Mouse (Mus musculus): ENCODE measurements around the gene Cers6. TPM values are rescaled to one million over a fixed set of nuclear protein-coding genes. Genes with fewer than 3 reads are reported as not detected.

Cers6 gene
- total and polyA plus RNA-seq, 2 experiments, result 3.9 to 16.0 TPM

DNA sequence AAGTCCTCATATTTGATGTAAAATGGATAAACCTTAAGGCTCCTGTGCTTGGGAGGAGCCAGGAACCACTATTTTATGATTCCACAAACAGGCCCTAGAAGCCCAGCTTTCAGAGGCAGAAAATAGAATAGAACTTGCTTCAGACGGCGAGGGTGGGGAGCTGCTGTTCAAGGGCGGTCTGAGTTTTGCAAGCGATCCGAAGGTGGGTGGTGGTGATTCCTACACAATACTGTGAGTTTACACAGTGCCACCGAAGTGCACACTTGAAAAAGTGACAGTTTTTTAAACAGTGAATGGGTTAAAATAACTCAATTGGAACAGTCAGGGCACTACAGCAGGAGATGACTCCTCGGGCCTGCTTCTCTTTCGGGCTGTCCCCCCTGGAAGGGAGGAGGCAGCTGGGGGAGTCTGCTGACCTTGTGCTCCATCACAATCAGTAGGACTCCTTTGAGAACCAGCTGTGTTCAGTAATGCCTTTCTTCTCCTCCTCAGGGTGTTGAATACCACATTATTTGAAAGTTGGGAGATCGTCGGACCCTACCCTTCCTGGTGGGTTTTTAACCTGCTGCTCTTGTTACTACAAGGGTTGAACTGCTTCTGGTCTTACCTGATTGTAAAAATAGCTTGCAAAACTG, 243.4 kb downstream of the Cers6 start:
- no peak overlapping the region for H3K4me3 ChIP-seq (ENCODE audit: insufficient read depth, low read depth, low read length)
- H3K79me2 ChIP-seq (ENCODE audit: control insufficient read depth, insufficient read depth, low read length), result no peaks in the 10 kb centered on the region
- H3K4me1 ChIP-seq (ENCODE audit: control insufficient read depth, insufficient read depth, low read length), result no peaks in the 10 kb centered on the region
- WGBS, result 84% methylated on average over 10 of the region's 10 CpGs
- no peaks in the 10 kb centered on the region; the same call in 1 of the 2 replicates for H3K36me3 ChIP-seq (ENCODE audit: control insufficient read depth, insufficient read depth, low read length)
- TF ChIP-seq CTCF (IDR thresholded peaks at IDR 0.05; ENCODE audit: low read depth, low read length) (no peak), POLR2A (IDR thresholded peaks at IDR 0.05; ENCODE audit: extremely low read depth, insufficient read depth, low read length) (no peak)
- no peak overlapping the region for H3K27ac ChIP-seq (replicated peaks; ENCODE audit: insufficient read depth, low read depth, low read length)
- DNase-seq (ENCODE audit: extremely low read depth, low read depth, low spot score), result no peak
- H3K27me3 ChIP-seq (ENCODE audit: control insufficient read depth, insufficient read depth, low read length), result no peaks in the 10 kb centered on the region
- no peak overlapping the region for H3K9ac ChIP-seq (ENCODE audit: low read depth, low read length)

- no peak for DNase-seq (ENCODE audit: extremely low read depth, low read depth, low spot score)
- Histone ChIP-seq H3K9ac (ENCODE audit: low read depth, low read length) (no peak overlapping the region), H3K4me1 (ENCODE audit: control insufficient read depth, insufficient read depth, low read length) (no peaks in the 10 kb centered on the region), H3K36me3 (ENCODE audit: control insufficient read depth, insufficient read depth, low read length) (peaks cover 3% of the 10 kb centered on the region; the same call in 1 of the 2 replicates), H3K27ac (replicated peaks; ENCODE audit: insufficient read depth, low read depth, low read length) (no peak overlapping the region), H3K79me2 (ENCODE audit: control insufficient read depth, insufficient read depth, low read length) (no peaks in the 10 kb centered on the region), H3K4me3 (ENCODE audit: insufficient read depth, low read depth, low read length) (no peak overlapping the region), H3K27me3 (ENCODE audit: control insufficient read depth, insufficient read depth, low read length) (no peaks in the 10 kb centered on the region)
- 76% methylated on average over 5 of the region's 5 CpGs for WGBS
- TF ChIP-seq POLR2A (IDR thresholded peaks at IDR 0.05; ENCODE audit: extremely low read depth, insufficient read depth, low read length), result no peak
- no peak for TF ChIP-seq CTCF (IDR thresholded peaks at IDR 0.05; ENCODE audit: low read depth, low read length)
Measured at GRCm38 (mm10) chr2:69109246-69109645, 248.0 kb downstream of the Cers6 start.

- Histone ChIP-seq H3K27me3 (ENCODE audit: control insufficient read depth, insufficient read depth, low read length) (no peaks in the 10 kb centered on the region), H3K9ac (ENCODE audit: low read depth, low read length) (no peak overlapping the region), H3K36me3 (ENCODE audit: control insufficient read depth, insufficient read depth, low read length) (peaks cover 3% of the 10 kb centered on the region; the same call in 1 of the 2 replicates), H3K4me3 (ENCODE audit: insufficient read depth, low read depth, low read length) (no peak overlapping the region), H3K79me2 (ENCODE audit: control insufficient read depth, insufficient read depth, low read length) (no peaks in the 10 kb centered on the region), H3K27ac (replicated peaks; ENCODE audit: insufficient read depth, low read depth, low read length) (no peak overlapping the region), H3K4me1 (ENCODE audit: control insufficient read depth, insufficient read depth, low read length) (no peaks in the 10 kb centered on the region)
- TF ChIP-seq CTCF (IDR thresholded peaks at IDR 0.05; ENCODE audit: low read depth, low read length), result no peak
- TF ChIP-seq POLR2A (IDR thresholded peaks at IDR 0.05; ENCODE audit: extremely low read depth, insufficient read depth, low read length), result no peak
- no peak for DNase-seq (ENCODE audit: extremely low read depth, low read depth, low spot score)
- WGBS, result 86% methylated on average over 7 of the region's 7 CpGs
Measured at GRCm38 (mm10) chr2:69109710-69110109, 248.5 kb downstream of the Cers6 start.

DNA sequence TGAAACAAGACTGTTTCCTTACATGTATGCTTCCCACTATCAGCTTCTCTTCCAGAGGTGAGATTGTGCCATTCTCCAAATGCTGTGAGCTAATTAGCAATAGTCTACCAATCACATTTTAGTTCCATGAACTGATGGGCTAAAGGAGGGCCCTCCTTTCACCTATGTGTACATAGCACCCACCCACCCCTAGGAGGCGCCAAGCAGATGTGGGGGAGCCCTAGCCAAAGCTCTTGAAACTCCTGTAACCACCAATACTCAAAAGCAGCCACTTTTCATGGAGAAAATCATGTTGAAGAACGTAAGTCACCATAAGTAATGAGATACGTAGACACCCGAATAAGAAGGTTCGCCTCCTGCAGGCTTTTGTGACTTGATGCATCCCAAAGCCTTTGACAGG, 251.4 kb downstream of the Cers6 start:
- Histone ChIP-seq H3K79me2 (ENCODE audit: control insufficient read depth, insufficient read depth, low read length) (no peaks in the 10 kb centered on the region), H3K27ac (replicated peaks; ENCODE audit: insufficient read depth, low read depth, low read length) (no peak overlapping the region), H3K4me3 (ENCODE audit: insufficient read depth, low read depth, low read length) (no peak overlapping the region), H3K4me1 (ENCODE audit: control insufficient read depth, insufficient read depth, low read length) (peaks cover 2% of the 10 kb centered on the region; the same call in 1 of the 2 replicates), H3K27me3 (ENCODE audit: control insufficient read depth, insufficient read depth, low read length) (no peaks in the 10 kb centered on the region), H3K36me3 (ENCODE audit: control insufficient read depth, insufficient read depth, low read length) (peaks cover 3% of the 10 kb centered on the region; the same call in 1 of the 2 replicates), H3K9ac (ENCODE audit: low read depth, low read length) (no peak overlapping the region)
- 96% methylated on average over 5 of the region's 5 CpGs for WGBS
- no peak for DNase-seq (ENCODE audit: extremely low read depth, low read depth, low spot score)
- TF ChIP-seq POLR2A (IDR thresholded peaks at IDR 0.05; ENCODE audit: extremely low read depth, insufficient read depth, low read length), result no peak
- peak; percentile 60 for TF ChIP-seq CTCF (IDR thresholded peaks at IDR 0.05; ENCODE audit: low read depth, low read length)

DNA sequence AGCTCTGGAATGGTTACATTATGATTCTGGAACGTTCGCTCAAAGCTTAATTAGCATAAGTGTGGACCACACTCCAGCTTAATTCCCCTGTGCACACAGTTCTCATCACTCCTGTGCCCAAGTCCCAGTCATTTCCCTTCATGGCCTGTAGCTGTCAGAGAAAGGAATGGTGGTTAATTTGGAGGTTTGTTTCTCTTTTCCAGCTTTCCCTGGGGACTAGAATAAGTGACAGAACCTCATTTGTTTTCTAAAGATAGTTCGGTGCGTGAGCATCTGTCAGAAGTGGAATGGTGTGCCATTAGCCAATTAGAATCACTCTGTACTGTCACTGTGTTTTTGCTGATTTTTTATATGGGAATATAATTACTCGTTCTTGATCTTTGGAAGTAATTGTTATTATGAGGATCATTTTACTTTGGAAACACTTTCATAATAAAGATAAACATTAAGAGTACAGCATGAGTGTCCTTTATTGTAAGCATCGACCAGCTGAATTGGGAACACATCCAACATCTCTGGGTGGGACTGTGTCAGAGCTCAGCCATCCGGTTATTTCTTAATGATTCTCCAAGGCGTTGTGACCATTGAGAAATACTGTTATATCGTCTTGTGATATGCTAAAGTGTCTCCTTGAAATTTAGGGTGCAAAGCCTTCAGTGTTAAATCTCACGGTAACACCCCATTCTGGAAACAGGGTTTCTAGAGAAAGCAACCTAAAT, 252.7 kb downstream of the Cers6 start:
- no peak for TF ChIP-seq CTCF (IDR thresholded peaks at IDR 0.05; ENCODE audit: low read depth, low read length)
- no peak for TF ChIP-seq POLR2A (IDR thresholded peaks at IDR 0.05; ENCODE audit: extremely low read depth, insufficient read depth, low read length)
- 81% methylated on average over 10 of the region's 10 CpGs for WGBS
- no peak for DNase-seq (ENCODE audit: extremely low read depth, low read depth, low spot score)
- no peaks in the 10 kb centered on the region for H3K27me3 ChIP-seq (ENCODE audit: control insufficient read depth, insufficient read depth, low read length)
- H3K27ac ChIP-seq (replicated peaks; ENCODE audit: insufficient read depth, low read depth, low read length), result no peak overlapping the region
- H3K4me1 ChIP-seq (ENCODE audit: control insufficient read depth, insufficient read depth, low read length), result peaks cover 2% of the 10 kb centered on the region; the same call in 1 of the 2 replicates
- H3K9ac ChIP-seq (ENCODE audit: low read depth, low read length), result no peak overlapping the region
- peaks cover 3% of the 10 kb centered on the region; the same call in 1 of the 2 replicates for H3K36me3 ChIP-seq (ENCODE audit: control insufficient read depth, insufficient read depth, low read length)
- H3K79me2 ChIP-seq (ENCODE audit: control insufficient read depth, insufficient read depth, low read length), result no peaks in the 10 kb centered on the region
- H3K4me3 ChIP-seq (ENCODE audit: insufficient read depth, low read depth, low read length), result no peak overlapping the region

Measured in liver, adult 2 months (tissue).